Mouse (Mus musculus): ENCODE data around the gene Pdcl3.
A peak's percentile ranks its signal among the peaks of the same experiment; 100 is the strongest.
"Not testable (repeated sequence)": the region's sequence is repeated elsewhere in the genome, so short reads cannot be mapped to it uniquely, and the experiment has no call there.

Pdcl3 gene

GRCm38 (mm10) chr1:39025840-39026239 is 40.4 kb downstream of the Pdcl3 start:
- DNase-seq: no peak

GRCm38 (mm10) chr1:39029176-39029575 is 43.8 kb downstream of the Pdcl3 start:
- no peak for DNase-seq

- no peak for DNase-seq
Measured at GRCm38 (mm10) chr1:39030108-39030507, 44.7 kb downstream of the Pdcl3 start.

GRCm38 (mm10) chr1:39035817-39036216 is 50.4 kb downstream of the Pdcl3 start:
- no peak for DNase-seq

GRCm38 (mm10) chr1:39042188-39042587 is 56.8 kb downstream of the Pdcl3 start:
- DNase-seq: no peak

GRCm38 (mm10) chr1:39044442-39044841 is 59.0 kb downstream of the Pdcl3 start:
- not testable (repeated sequence) for DNase-seq

- DNase-seq: peak; percentile 63 to 80
Measured at GRCm38 (mm10) chr1:39046689-39047088, 61.3 kb downstream of the Pdcl3 start.

Data from thymus, adult 18-20 months (tissue).